Mouse (Mus musculus) intestine, postnatal 0 days (tissue): Measurements from ENCODE around the gene Doxl2. TPM values are rescaled to one million over a fixed set of nuclear protein-coding genes. Genes with fewer than 3 reads are reported as not detected.

Source experiments
- ATAC-seq: fragments of 200-750 bp; cut with Nextera tagmentation; 2 replicates; pipeline ENCODE4 v1.8.0; 2017; ENCODE audit warnings: mild to moderate bottlenecking, moderate TSS enrichment, moderate library complexity
- H3K27ac ChIP-seq: fragments of 300-500 bp; sonication (generic); 2 replicates; pipeline ENCODE4 v1.5.1; 2014; ENCODE audit warnings: mild to moderate bottlenecking, low read depth, low read length, moderate library complexity
- H3K27me3 ChIP-seq: fragments of 300-500 bp; sonication (generic); replicated peaks from 2 replicates; pipeline ENCODE4 v1.6.1; 2014; ENCODE audit warnings: low read length, mixed read lengths; ENCODE audit not compliant: control insufficient read depth, insufficient read depth
- H3K36me3 ChIP-seq: fragments of 300-500 bp; sonication (generic); 2 replicates; pipeline ENCODE4 v1.6.1; 2014; ENCODE audit warnings: mild to moderate bottlenecking, moderate library complexity; ENCODE audit not compliant: control insufficient read depth, insufficient read depth
- H3K4me1 ChIP-seq: fragments of 300-500 bp; sonication (generic); replicated peaks from 2 replicates; pipeline ENCODE4 v1.6.1; 2014; ENCODE audit warnings: antibody characterized with exemption, low read length, mixed read lengths; ENCODE audit not compliant: control insufficient read depth, insufficient read depth
- H3K4me2 ChIP-seq: fragments of 300-500 bp; sonication (generic); replicated peaks from 2 replicates; pipeline ENCODE4 v1.6.1; 2014; ENCODE audit warnings: low read depth, mild to moderate bottlenecking, moderate library complexity
- H3K4me3 ChIP-seq: fragments of 300-500 bp; sonication (generic); 2 replicates; pipeline ENCODE4 v1.5.1; 2014; ENCODE audit warnings: low read depth, low read length
- H3K9ac ChIP-seq: fragments of 300-500 bp; sonication (generic); 2 replicates; pipeline ENCODE4 v1.6.1; 2014; ENCODE audit warnings: mild to moderate bottlenecking, low read depth, low read length
- H3K9me3 ChIP-seq: fragments of 300-500 bp; sonication (generic); 2 replicates; pipeline ENCODE4 v1.6.1; 2016; ENCODE audit warnings: mixed run types; ENCODE audit not compliant: control insufficient read depth
- CTCF ChIP-seq: sonication (generic); IDR thresholded peaks from 2 replicates; pipeline ENCODE4 v1.5.1; 2016; ENCODE audit warnings: low read depth, mild to moderate bottlenecking, control low read depth, antibody characterized with exemption, moderate library complexity
- WGBS: fragments of 180-500 bp; shearing (Covaris S2); extraction: QIAGEN DNeasy Blood & Tissue Kit; methylation state at CpG from one replicate; pipeline ENCODE4 v1.1.7; 2014; 5-methylcytosine and 5-hydroxymethylcytosine counted together
- polyA plus RNA-seq: library from polyadenylated mRNA; unstranded; fragments of >200 nt; fragmentation: Nextera tagmentation; extraction: Ambion mirVana; gene quantifications from 2 replicates; pipeline ENCODE4 v1.2.1, GENCODE M21; 2015

The Doxl2 gene
- polyA plus RNA-seq, 1 experiment from 2014 or later = not detected

GRCm38 (mm10) chr6:49025290-49025689 lies 50.5 kb downstream of the Doxl2 start:
- Histone ChIP-seq H3K36me3 (no peaks in the 10 kb centered on the region), H3K4me2 (no peak overlapping the region), H3K9ac (no peak overlapping the region), H3K4me3 (no peak overlapping the region), H3K4me1 (0 out of 2 replicates have a peak, but pooled peaks cover 4% of the 10 kb centered on the region), H3K27me3 (no peaks in the 10 kb centered on the region), H3K27ac (no peak overlapping the region), H3K9me3 (no peaks in the 10 kb centered on the region)
- ATAC-seq = no peak
- 89% methylated on average over 7 of the region's 7 CpGs for WGBS
- TF ChIP-seq CTCF = no peak

- H3K27ac ChIP-seq = no peak overlapping the region
- H3K4me3 ChIP-seq = no peak overlapping the region
- WGBS = 57% methylated on average over 5 of the region's 5 CpGs
These were observed 51.7 kb downstream of the Doxl2 start for GRCm38 (mm10) chr6:49026496-49026895.

GRCm38 (mm10) chr6:49028019-49028418 lies 53.3 kb downstream of the Doxl2 start:
- Histone ChIP-seq H3K27me3 (no peaks in the 10 kb centered on the region), H3K27ac (peak overlapping the region; percentile 86), H3K4me1 (0 out of 2 replicates have a peak, but pooled peaks cover 3% of the 10 kb centered on the region), H3K9ac (no peak overlapping the region), H3K36me3 (no peaks in the 10 kb centered on the region), H3K4me3 (no peak overlapping the region), H3K4me2 (no peak overlapping the region), H3K9me3 (no peaks in the 10 kb centered on the region)
- 44% methylated on average over 6 of the region's 6 CpGs for WGBS
- peak; percentile 98 for ATAC-seq
- TF ChIP-seq CTCF = no peak

More at GRCm38 (mm10) chr6:49026496-49026895, 51.7 kb downstream of the Doxl2 start:
- H3K9me3 ChIP-seq = no peaks in the 10 kb centered on the region
- no peak for TF ChIP-seq CTCF
- H3K27me3 ChIP-seq = no peaks in the 10 kb centered on the region
- no peak overlapping the region for H3K9ac ChIP-seq
- no peak overlapping the region for H3K4me2 ChIP-seq
- H3K4me1 ChIP-seq = 0 out of 2 replicates have a peak, but pooled peaks cover 3% of the 10 kb centered on the region
- H3K36me3 ChIP-seq = no peaks in the 10 kb centered on the region
- ATAC-seq = no peak

Other genes with a start within 250 kb of the Doxl2 start
- 15.2 and 17.8 TPM in 2 replicates for gene Gimap1, start 235.9 kb upstream of the Doxl2 start, polyA plus RNA-seq
- gene Gimap5, start 228.8 kb upstream of the Doxl2 start, polyA plus RNA-seq = 8.4 and 10.6 TPM in 2 replicates
- 0.58 and 0.64 TPM in 2 replicates for gene Gimap3, start 204.1 kb upstream of the Doxl2 start, polyA plus RNA-seq
- 180 and 193 TPM in 2 replicates for gene Tmem176a, start 134.0 kb upstream of the Doxl2 start, polyA plus RNA-seq
- 319 and 320 TPM in 2 replicates for gene Tmem176b, start 133.5 kb upstream of the Doxl2 start, polyA plus RNA-seq
- gene Aoc1, start 102.1 kb upstream of the Doxl2 start, polyA plus RNA-seq = 101 and 106 TPM in 2 replicates
- gene 1600015I10Rik, start 45.1 kb upstream of the Doxl2 start, polyA plus RNA-seq = not detected in 2 replicates
- gene Svs1, start 11.9 kb downstream of the Doxl2 start, polyA plus RNA-seq = not detected in 2 replicates
- gene Gpnmb, start 61.6 kb downstream of the Doxl2 start, polyA plus RNA-seq = 1.0 and 1.2 TPM in 2 replicates
- gene Malsu1, start 98.8 kb downstream of the Doxl2 start, polyA plus RNA-seq = 86.5 and 86.9 TPM in 2 replicates
- 54.7 and 56.3 TPM in 2 replicates for gene Igf2bp3, start 240.0 kb downstream of the Doxl2 start, polyA plus RNA-seq